Mouse (Mus musculus) heart, postnatal 25 days (tissue): ENCODE results near the gene Acot7. TPM values are rescaled to one million over a fixed set of nuclear protein-coding genes. Genes with fewer than 3 reads are reported as not detected.

Experiments
- DNase-seq: peaks from one replicate; pipeline ENCODE4 v3.0.0; 2022; ENCODE audit warnings: low spot score
- intact Hi-C: fragments of 180-260 bp; cut with DNase I; formaldehyde crosslinking; loops from one replicate; pipeline ENCODE4 v1.15.1; 2025
- total RNA-seq, 2 experiments: library from RNA; stranded (reverse); gene quantifications; 2 replicates each; pipeline ENCODE4 v1.2.3; 2021

Acot7 gene
- total RNA-seq, 2 experiments from 2014 or later, result 53.4 to 58.8 TPM

DNA sequence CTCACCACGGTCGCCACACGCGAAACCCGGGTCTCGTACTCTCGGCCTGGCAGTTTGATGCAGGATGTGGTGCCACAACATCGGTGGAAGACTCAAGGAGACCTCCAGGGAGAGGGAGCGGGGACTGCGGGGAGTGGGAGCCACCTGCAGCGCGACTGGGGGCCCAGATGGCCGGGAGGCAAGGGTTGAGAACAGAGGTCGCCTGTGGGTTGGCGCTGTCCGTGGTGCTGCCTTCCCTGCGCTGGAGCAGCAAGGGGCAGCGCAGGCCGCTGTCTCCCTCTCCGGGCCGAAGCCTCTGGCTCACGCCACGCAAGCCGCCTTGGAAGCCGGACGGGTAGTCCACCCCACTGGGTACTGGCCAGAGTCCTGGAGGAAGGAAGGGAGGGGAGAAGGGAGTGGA, 109.0 kb downstream of the Acot7 start:
- intact Hi-C loops, result no loop called here
- DNase-seq, result no peak

- intact Hi-C loops, result no loop called here
- DNase-seq, result no peak
These were observed 109.6 kb downstream of the Acot7 start for GRCm38 (mm10) chr4:152287317-152288120.

DNA sequence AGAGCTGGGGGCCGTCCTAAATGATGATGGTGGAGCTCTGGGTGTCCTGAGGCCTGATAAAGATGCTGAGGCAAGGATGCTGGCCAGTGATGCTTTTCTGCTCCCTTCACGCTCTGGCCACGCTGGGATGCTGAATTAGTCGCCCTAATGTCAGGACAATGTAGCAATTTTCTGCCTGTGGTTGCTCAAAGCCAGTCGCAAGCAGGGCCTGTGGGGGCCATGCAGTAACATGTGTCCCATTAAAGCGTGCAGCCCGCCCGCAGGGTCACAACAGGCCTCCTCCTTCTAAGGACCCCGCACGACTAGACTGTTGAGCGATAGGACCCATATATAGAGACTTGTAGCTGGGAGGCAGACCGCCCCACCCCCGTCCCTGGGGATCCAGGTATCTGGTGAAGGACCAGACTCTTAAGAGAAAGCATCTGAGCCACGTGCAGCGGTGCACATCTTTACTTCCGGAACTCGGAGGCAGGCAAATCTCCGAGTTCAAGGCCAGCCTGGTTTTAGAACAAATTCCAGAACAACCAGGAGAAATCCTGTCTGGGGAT, 110.5 kb downstream of the Acot7 start:
- DNase-seq, result no peak
- intact Hi-C loops, result no loop called here

- no peak for DNase-seq
- intact Hi-C loops, result no loop called here
These were observed 112.5 kb downstream of the Acot7 start for GRCm38 (mm10) chr4:152290385-152290784.

DNA sequence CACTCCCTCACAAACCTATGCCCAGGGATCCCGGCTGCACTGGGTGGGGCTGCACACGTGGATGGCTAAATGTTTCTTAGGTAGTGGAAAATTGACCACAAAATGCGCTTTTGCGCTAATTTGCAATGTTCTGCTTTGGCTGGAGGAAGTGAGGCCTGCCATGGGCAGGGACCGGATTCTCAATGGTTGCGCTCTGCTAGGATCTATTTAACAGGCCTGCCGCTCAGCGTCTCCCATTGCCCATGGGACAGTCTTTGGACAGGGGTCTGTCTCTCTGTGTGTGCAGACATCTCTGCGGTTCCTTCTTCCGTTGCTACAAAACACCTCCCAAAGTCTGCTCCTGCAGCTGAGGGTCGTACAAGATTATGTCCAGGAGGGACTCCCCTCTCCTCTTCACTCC, 113.1 kb downstream of the Acot7 start:
- intact Hi-C loops, result no loop called here
- no peak for DNase-seq

- intact Hi-C loops, result no loop called here
- DNase-seq, result no peak
These were observed 113.6 kb downstream of the Acot7 start, which contains the start of gene Hes3 for GRCm38 (mm10) chr4:152291562-152291961. Gene Hes3 (minus strand): TSS chr4:152291662.

DNA sequence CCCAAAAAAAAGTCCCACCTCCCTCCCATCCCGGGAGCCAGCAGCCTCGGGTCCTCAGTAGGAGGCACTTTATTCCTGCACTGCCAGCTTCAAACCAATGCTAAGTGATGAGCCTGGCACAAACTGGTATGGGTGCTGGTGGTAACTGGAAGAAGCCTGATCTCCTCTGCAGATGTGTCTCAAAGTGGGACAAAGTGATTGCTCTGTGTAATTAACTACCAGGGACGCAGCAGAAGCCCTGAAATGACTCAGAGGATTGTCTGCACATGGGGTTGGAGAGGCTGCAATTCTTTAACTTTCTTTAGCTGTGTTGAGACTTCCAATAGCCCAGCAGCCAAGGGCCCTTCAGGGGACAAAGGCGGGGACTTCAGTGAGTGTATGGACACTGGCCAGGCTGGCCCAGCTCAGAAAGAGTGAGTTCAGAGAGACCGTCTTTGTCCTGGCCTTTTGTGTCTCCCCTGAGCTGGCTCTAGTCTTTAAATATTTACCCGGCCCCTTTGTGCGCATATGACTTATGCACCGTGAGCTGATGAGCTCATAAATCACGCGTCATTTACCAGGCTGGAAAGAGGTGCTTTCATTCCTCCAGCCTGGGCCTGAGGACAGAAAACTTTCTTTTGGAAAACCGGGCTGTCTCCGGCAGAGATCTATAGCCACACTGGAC, 114.3 kb downstream of the Acot7 start:
- intact Hi-C loops, result no loop called here
- no peak for DNase-seq

DNA sequence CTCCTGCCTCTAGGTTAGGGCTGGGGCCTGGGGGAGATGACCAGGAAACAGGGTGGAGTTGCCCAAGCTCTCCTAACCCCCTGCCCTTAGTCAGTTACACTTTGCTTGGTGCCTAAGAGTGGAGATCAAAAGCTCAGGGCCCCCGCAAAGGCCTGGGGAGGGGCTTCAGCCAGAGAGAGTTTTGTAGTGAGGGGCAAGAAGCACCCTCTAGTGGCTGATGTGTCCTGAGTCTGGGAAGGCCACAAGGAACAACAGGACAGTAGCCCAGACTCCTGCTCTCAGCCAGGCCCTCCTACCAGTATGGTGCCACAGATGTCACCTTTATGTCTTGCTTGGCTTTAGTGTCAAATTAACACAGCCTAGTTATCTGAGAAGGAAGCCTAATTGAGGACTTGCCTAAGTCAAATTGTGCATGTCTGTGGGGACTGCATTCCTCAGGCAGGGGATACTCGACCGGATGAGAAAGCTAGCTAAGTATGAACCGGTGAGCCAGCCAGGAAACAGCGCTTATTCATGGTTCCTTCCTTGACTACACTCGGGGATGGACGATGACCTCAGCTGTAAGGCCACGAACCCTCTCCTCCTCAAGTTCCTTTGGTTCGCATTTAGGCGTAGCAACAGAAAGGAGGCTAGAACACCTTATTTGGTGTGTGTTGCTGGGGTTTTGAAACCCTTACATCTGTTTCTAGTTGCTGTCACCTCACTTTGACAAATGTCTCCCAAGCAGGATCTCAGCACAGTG, 116.4 kb downstream of the Acot7 start:
- no peak for DNase-seq
- intact Hi-C loops, result no loop called here

DNA sequence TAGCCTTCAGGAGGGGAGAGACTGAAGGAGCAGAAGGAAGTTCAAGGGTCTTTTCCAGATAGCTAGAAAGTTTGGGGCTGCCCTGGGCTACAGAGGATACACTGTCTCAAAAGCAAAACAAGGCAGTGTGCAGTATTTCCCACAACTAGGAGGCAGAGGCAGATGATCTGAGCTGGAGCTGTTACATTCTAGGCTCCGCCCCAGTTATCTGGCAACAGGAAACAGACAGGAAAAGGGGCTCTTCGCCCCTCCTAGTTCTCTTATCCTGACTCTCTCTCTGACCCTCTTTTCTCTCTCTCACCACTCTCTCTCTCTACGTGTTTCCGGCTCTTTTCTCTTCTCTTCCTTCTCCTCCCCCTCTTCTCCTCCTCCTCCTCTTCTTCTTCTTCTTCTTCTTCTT, 118.0 kb downstream of the Acot7 start:
- DNase-seq, result no peak
- intact Hi-C loops, result loop anchor here (2.0 kb wide), 1 partner anchor 29 kb away; the partner anchor contains the start of gene Rpl22

- intact Hi-C loops, result loop anchor here (2.0 kb wide), 1 partner anchor 28 kb away; the partner anchor contains the start of gene Rpl22
- no peak for DNase-seq
These were observed 118.4 kb downstream of the Acot7 start for GRCm38 (mm10) chr4:152296371-152296770.

DNA sequence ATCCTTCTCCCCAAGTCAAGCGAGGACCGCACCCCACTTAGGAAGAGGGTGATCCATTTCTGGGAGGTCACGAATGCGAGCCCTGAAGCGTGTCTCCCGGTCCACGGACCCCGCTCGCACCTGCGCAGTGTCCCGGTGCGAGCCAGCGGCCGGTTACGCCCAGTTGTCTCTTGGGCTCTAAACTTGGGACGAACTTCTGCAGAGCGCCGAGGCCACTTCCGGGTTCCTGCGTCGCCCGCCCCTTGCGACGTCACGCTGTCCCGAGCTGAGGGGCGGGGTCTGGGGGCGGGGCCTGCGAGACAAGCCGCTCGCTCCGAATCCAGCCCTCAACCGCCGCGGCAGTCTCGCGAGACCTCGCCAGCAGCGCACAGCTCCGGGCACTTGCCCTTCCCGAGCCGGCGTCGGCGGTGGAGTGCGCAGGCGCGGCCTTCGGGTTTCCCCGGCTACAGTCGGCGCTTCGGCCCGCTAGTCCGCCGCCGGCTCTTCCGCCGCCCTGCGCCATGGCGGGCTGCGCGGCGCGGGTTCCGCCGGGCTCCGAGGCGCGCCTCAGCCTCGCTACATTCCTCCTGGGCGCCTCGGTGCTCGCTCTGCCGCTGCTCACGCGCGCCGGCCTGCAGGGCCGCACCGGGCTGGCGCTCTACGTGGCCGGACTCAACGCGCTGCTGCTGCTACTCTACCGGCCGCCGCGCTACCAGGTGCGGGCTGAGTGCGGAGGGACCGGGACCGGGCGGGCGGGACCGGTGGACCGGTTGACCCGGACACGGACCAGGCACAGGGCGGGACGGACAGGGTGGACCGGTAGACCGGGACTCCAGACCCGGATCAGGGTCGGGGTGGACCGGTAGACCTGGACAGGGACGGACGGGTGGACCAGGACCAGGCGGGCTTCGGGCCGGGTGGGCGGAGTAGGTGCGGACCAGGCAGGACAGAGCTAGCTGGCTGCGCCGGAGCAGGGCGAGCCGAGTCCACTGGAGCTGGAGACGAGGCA, 119.2 kb downstream of the Acot7 start, which contains the start of gene Icmt:
TSS of gene Icmt (plus strand) at position 354 of the 988 bp plus-strand sequence.
- intact Hi-C loops, result loop anchor here (2.0 kb wide), 1 partner anchor 28 kb away; the partner anchor contains the start of gene Rpl22
- DNase-seq, result peak; percentile 99

DNA sequence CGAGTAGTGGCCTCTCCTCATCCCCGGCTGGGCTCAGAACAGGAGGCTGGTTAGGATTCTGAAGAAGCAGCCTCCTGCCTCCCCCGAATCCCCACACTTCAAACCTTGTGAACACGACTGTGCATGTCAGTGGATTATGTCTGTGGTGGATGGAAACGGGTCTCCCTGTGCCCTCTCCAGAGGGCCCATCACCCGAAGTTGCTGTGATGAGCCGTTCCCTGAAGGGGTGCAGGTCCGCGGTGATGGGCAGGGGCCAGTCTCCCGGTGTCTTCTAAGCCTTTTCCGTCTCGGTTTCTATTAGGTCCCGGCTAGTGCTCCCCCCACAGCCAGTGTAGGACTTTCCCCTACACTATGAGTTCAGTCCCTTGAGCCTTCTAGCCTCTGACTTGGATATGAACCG, 120.9 kb downstream of the Acot7 start:
- no peak for DNase-seq
- intact Hi-C loops, result no loop called here

- intact Hi-C loops, result no loop called here
- DNase-seq, result no peak
These were observed 122.4 kb downstream of the Acot7 start for GRCm38 (mm10) chr4:152300375-152300774.

- no peak for DNase-seq
These were observed 124.1 kb downstream of the Acot7 start for GRCm38 (mm10) chr4:152302012-152302411.

DNA sequence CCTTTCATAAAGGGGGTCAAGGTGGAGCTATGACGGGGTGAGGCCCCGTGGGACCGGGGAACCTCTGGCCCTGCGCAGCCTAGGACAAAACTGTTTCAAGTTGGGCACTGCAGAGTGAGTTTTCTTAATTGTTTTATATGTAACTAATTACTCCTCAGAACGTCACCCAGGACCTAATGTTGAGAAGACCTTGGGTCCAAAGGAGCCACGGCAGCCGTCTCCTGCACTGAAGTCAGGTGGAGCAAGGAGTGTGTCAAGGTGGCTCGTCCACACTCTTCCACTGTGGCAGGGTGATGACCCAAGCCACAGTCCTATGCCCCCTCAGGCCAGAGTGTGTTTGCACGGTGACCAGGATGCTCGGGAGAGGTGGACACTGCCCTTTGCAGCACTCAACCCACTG, 125.2 kb downstream of the Acot7 start:
- intact Hi-C loops, result no loop called here
- DNase-seq, result no peak

More at GRCm38 (mm10) chr4:152302012-152302411, 124.1 kb downstream of the Acot7 start:
- intact Hi-C loops, result no loop called here

DNA sequence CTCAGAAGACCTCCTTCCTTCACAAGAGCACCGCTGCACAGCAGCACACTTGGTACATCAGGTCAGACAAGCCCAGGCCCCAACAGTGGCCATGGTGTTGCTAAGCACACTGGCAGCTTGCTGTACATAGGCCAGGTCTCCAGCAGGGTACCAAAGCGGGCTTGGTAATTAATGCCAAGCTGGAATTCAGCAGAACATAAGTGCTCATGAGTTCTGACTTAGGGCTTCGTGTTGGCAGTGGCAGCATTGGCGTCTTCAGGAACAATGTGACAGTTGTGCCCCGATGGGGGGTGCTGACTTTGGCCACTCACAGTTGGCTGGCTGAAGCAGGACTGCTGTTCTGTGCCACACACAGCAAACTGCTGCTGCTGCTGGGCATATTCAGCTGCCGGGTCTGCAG, 126.8 kb downstream of the Acot7 start:
- intact Hi-C loops, result no loop called here
- no peak for DNase-seq

GRCm38 (mm10) chr4:152305991-152306390, 128.1 kb downstream of the Acot7 start:
- DNase-seq, result no peak
- intact Hi-C loops, result no loop called here

DNA sequence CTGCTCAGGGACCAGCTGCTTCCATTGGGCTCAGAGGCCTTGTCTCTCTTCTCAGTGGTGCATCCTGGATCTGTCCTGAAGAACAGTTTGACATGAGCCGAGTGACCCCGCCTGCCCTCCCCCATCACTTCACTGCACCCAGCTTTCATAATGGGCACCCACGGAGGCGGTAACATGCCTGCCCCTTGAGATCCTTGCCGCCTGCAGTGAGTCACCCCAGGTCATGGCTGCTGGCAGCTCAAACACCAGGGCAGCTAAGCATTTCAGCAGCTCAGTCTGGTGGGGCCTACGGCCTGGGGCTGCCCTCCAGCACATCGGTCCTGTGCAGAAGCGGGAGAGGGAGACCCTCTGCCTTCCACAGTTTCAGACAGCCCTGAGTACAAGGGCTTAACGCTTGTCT, 129.6 kb downstream of the Acot7 start:
- no peak for DNase-seq
- intact Hi-C loops, result no loop called here

DNA sequence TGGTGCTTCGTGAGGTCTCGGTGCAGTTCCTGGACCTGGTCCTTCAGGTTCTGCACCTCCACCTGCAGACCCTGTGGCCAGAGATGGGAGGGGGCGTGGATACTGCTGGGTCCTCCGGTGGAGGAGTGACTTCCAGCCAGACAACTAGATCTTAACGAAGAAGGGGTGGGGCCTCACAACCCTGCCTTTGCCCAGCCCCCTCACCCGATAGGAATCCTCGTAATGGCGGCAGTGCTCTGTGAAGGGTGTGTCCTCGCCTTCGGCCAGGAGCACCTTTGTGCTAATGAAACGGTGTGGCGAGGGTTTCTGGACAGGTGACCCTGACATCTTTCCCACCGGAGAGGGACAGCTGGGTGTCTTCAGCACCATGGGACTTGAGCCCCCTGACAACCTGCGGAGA, 134.3 kb downstream of the Acot7 start:
- DNase-seq, result no peak
- intact Hi-C loops, result no loop called here
